Mouse (Mus musculus) forebrain, postnatal 0 days (tissue): ENCODE results near the gene Zfyve16. TPM values are rescaled to one million over a fixed set of nuclear protein-coding genes. Genes with fewer than 3 reads are reported as not detected.

Experiments used
- ATAC-seq: fragments of 200-750 bp; cut with Nextera tagmentation; 2 replicates; pipeline ENCODE4 v1.8.0; 2017; ENCODE audit warnings: mild to moderate bottlenecking, moderate library complexity
- DNase-seq: peaks from one replicate; pipeline ENCODE4 v3.0.0-alpha.2; 2015
- H3K27ac ChIP-seq: fragments of 300-500 bp; sonication (generic); 2 replicates; pipeline ENCODE4 v1.5.1; 2014; ENCODE audit warnings: low read depth, mild to moderate bottlenecking, antibody characterized with exemption, low read length, moderate library complexity, mixed read lengths
- H3K27me3 ChIP-seq: fragments of 300-500 bp; sonication (generic); 2 replicates; pipeline ENCODE4 v1.6.1; 2014; ENCODE audit warnings: mild to moderate bottlenecking, low read length, mixed read lengths; ENCODE audit not compliant: insufficient read depth
- H3K36me3 ChIP-seq: fragments of 300-500 bp; sonication (generic); 2 replicates; pipeline ENCODE4 v1.6.1; 2014; ENCODE audit warnings: mild to moderate bottlenecking, moderate library complexity; ENCODE audit not compliant: insufficient read depth
- H3K4me1 ChIP-seq: fragments of 300-500 bp; sonication (generic); 2 replicates; pipeline ENCODE4 v1.6.1; 2014; ENCODE audit warnings: antibody characterized with exemption; ENCODE audit not compliant: insufficient read depth
- H3K4me2 ChIP-seq: fragments of 300-500 bp; sonication (generic); 2 replicates; pipeline ENCODE4 v1.6.1; 2014; ENCODE audit warnings: low read depth, mild to moderate bottlenecking, moderate library complexity
- H3K4me3 ChIP-seq: fragments of 300-500 bp; sonication (generic); 2 replicates; pipeline ENCODE4 v1.5.1; 2014; ENCODE audit warnings: low read depth, low read length, mixed read lengths
- H3K9ac ChIP-seq: fragments of 300-500 bp; sonication (generic); 2 replicates; pipeline ENCODE4 v1.6.1; 2014; ENCODE audit warnings: mild to moderate bottlenecking
- H3K9me3 ChIP-seq: fragments of 300-500 bp; sonication (generic); 2 replicates; pipeline ENCODE4 v1.6.1; 2016; ENCODE audit warnings: low read length
- CTCF ChIP-seq: sonication (generic); IDR thresholded peaks from 2 replicates; pipeline ENCODE4 v1.5.1; 2016; ENCODE audit warnings: antibody characterized with exemption, control low read depth, low read depth
- WGBS: fragments of 180-500 bp; shearing (Covaris S2); extraction: QIAGEN DNeasy Blood & Tissue Kit; methylation state at CpG from one replicate; pipeline ENCODE4 v1.1.7; 2014; 5-methylcytosine and 5-hydroxymethylcytosine counted together
- polyA plus RNA-seq: library from polyadenylated mRNA; unstranded; fragments of >200 nt; fragmentation: Nextera tagmentation; extraction: Ambion mirVana; gene quantifications from 2 replicates; pipeline ENCODE4 v1.2.1, GENCODE M21; 2015
- total RNA-seq: library from RNA; depleted of rRNA; stranded (reverse); fragments of >200 nt; gene quantifications from 2 replicates; pipeline ENCODE4 v1.2.3, GENCODE M21; 2014; rRNA removed

Gene Zfyve16
- total and polyA plus RNA-seq, 2 experiments from 2014 or later = 4.0 to 23.2 TPM

DNA sequence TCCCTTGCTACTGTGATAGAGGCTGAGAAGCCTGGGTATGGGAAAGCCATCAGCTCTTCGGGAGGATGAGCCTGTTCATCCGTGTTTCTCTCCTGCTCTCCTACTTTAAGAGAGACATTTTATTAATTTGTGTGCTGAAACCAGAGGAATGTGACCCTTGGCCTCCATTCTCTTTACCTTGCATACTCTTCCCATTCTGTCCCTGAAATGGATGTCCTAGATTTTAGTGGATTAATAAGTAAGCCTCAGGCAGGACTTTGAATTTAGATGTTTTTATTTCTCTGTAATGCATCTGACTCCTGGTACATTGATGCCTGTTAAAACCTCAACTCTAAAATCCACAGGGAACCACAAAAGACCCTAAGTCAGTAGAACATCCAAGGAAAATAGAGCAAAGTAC, 61.3 kb downstream of the Zfyve16 start:
- H3K27me3 ChIP-seq = no peaks in the 10 kb centered on the region
- no peak overlapping the region for H3K4me3 ChIP-seq
- no peak for TF ChIP-seq CTCF
- no peaks in the 10 kb centered on the region for H3K9me3 ChIP-seq
- no peak overlapping the region for H3K27ac ChIP-seq
- H3K4me2 ChIP-seq = no peak overlapping the region
- peaks cover 21% of the 10 kb centered on the region for H3K36me3 ChIP-seq
- DNase-seq (no peak), ATAC-seq (no peak)
- WGBS = 89% methylated on average over 2 of the region's 2 CpGs
- H3K4me1 ChIP-seq = no peaks in the 10 kb centered on the region
- no peak overlapping the region for H3K9ac ChIP-seq

DNA sequence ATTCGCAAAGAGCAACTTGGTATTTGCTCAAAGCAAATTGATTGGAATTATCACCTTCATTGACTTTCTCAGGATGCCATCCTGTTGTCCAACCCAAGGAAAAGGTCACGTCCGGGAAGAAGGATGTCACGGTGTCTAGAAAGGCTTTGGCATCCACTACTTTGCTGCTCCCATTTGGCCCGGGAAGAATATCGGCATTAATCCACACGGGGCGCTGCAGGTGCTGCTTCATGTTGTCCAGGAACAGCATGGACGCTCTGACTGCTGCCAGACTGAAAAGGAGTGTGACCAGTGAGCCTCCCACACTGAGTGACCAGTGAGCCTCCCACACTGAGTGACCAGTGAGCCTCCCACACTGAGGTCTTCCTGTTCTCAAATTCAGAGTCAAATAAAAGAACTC, 62.8 kb downstream of the Zfyve16 start:
- Histone ChIP-seq H3K4me2 (no peak overlapping the region), H3K4me3 (no peak overlapping the region), H3K9me3 (no peaks in the 10 kb centered on the region), H3K4me1 (no peaks in the 10 kb centered on the region), H3K27ac (no peak overlapping the region), H3K27me3 (no peaks in the 10 kb centered on the region), H3K9ac (no peak overlapping the region), H3K36me3 (peaks cover 14% of the 10 kb centered on the region)
- ATAC-seq = no peak
- 67% methylated on average over 9 of the region's 9 CpGs for WGBS
- DNase-seq = no peak
- no peak for TF ChIP-seq CTCF

DNA sequence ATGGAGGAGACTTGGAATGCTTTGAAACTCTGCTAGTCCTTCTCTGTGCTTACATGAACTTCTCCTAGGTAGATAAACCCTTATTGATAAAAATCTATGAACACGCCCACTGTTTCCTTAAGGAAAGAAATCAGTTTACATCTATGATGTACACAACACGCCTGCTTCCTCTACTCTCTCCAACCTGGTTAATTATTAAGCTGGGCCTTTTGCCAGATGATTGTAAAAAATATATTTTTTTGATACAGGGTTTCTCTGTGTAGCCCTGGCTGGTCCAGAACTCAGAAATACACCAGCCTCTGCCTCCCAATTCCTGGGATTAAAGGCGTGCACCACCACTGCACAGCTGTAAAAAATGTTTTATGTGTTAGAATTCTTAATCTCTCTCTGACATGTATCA, 66.0 kb downstream of the Zfyve16 start:
- no peak overlapping the region for H3K4me3 ChIP-seq
- ATAC-seq = no peak
- DNase-seq = no peak
- 93% methylated on average over 3 of the region's 3 CpGs for WGBS
- no peaks in the 10 kb centered on the region for H3K27me3 ChIP-seq
- no peak overlapping the region for H3K4me2 ChIP-seq
- H3K9me3 ChIP-seq = no peaks in the 10 kb centered on the region
- H3K27ac ChIP-seq = no peak overlapping the region
- H3K4me1 ChIP-seq = no peaks in the 10 kb centered on the region
- TF ChIP-seq CTCF = no peak
- peaks cover 14% of the 10 kb centered on the region for H3K36me3 ChIP-seq
- H3K9ac ChIP-seq = no peak overlapping the region

DNA sequence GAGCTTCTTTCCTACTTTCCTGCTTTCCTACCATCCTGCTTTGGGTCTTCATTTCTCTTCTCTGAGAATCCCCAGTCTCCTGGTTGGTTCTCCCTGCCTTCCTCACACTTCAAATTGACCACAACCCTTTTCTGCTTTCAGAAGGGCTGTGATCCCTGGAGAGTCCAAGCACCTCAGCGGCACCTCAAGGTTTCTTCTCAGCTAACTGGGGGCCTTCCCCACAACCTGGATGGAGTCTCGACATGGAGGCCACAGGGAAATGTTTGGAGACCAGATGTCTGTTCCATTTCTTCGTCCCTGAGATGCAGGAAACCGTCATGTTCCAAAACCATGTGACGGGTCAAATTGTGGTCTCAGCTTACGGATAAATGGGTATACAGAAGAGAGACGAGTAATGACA, 83.8 kb downstream of the Zfyve16 start:
- H3K9ac ChIP-seq = no peak overlapping the region
- no peak overlapping the region for H3K4me2 ChIP-seq
- no peaks in the 10 kb centered on the region for H3K9me3 ChIP-seq
- DNase-seq = no peak
- H3K36me3 ChIP-seq = no peaks in the 10 kb centered on the region
- TF ChIP-seq CTCF = no peak
- no peaks in the 10 kb centered on the region for H3K4me1 ChIP-seq
- no peak overlapping the region for H3K4me3 ChIP-seq
- no peak for ATAC-seq
- H3K27me3 ChIP-seq = no peaks in the 10 kb centered on the region
- H3K27ac ChIP-seq = no peak overlapping the region
- 96% methylated on average over 7 of the region's 7 CpGs for WGBS

DNA sequence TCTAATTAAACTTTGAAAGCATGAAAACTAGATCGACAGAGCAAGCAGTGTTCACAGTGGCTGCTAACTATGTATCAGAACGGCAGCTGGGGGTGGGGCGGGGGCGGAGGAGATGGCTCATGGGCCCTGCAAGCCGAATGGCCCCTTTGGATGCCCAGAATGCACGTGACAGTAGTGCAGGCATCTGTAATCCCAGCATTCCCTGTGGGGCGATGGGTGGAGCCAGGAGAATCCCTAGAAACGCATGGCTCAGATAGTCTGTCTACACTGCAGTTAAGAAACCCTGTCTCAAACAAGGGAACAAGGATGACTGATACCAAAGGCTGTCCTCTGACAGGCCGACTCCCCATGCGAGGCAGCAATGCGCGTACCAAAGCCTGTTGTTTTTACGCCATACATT, 90.4 kb downstream of the Zfyve16 start:
- Histone ChIP-seq H3K27me3 (no peaks in the 10 kb centered on the region), H3K27ac (no peak overlapping the region), H3K4me1 (no peaks in the 10 kb centered on the region), H3K9ac (no peak overlapping the region), H3K4me2 (no peak overlapping the region), H3K9me3 (no peaks in the 10 kb centered on the region), H3K36me3 (no peaks in the 10 kb centered on the region), H3K4me3 (no peak overlapping the region)
- no peak for TF ChIP-seq CTCF
- ATAC-seq (no peak), DNase-seq (no peak)
- 76% methylated on average over 13 of the region's 13 CpGs for WGBS

DNA sequence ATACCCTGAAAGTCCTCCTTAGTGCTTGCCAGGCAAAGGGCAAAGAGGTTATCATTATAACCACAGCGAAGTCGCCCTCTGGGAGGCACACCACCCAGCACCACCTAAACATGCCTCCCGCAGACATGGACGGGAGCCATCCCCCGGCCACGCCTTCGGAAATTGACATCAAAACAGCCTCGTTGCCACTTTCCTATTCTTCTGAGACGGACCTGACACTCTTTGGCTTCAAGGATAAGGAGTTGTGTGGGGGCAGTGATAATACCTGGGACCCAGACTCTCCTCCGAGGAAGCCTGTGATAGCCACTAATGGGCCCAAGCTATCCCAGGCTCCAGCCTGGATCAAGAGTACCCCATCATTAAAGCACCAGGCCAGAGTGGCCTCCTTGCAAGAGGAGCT, 92.0 kb downstream of the Zfyve16 start:
- DNase-seq = no peak
- H3K4me1 ChIP-seq = no peaks in the 10 kb centered on the region
- H3K27ac ChIP-seq = no peak overlapping the region
- no peaks in the 10 kb centered on the region for H3K27me3 ChIP-seq
- WGBS = 91% methylated on average over 10 of the region's 10 CpGs
- H3K4me2 ChIP-seq = no peak overlapping the region
- no peak for ATAC-seq
- H3K4me3 ChIP-seq = no peak overlapping the region
- H3K9ac ChIP-seq = no peak overlapping the region
- no peaks in the 10 kb centered on the region for H3K36me3 ChIP-seq
- H3K9me3 ChIP-seq = no peaks in the 10 kb centered on the region
- TF ChIP-seq CTCF = no peak

Other genes starting within 250 kb of the Zfyve16 start
- gene Gm20379, start 224.9 kb downstream of the Zfyve16 start, total RNA-seq = not detected in 2 replicates
- 0.25 TPM in 1 of 2 replicates, not detected in the other for gene Gm20379, start 224.9 kb downstream of the Zfyve16 start, polyA plus RNA-seq
- gene Dhfr, start 176.1 kb downstream of the Zfyve16 start, total RNA-seq = 3.1 and 3.3 TPM in 2 replicates
- gene Dhfr, start 176.1 kb downstream of the Zfyve16 start, polyA plus RNA-seq = 2.8 and 3.1 TPM in 2 replicates
- 26.9 and 33.6 TPM in 2 replicates for gene Msh3, start 175.9 kb downstream of the Zfyve16 start, total RNA-seq
- gene Msh3, start 175.9 kb downstream of the Zfyve16 start, polyA plus RNA-seq = 17.2 and 20.3 TPM in 2 replicates
- 2.4 and 3.9 TPM in 2 replicates for gene Ankrd34b, start 105.0 kb downstream of the Zfyve16 start, total RNA-seq
- 1.5 and 2.3 TPM in 2 replicates for gene Ankrd34b, start 105.0 kb downstream of the Zfyve16 start, polyA plus RNA-seq
- gene Fam151b, start 46.9 kb downstream of the Zfyve16 start, total RNA-seq = 7.9 and 9.9 TPM in 2 replicates
- gene Fam151b, start 46.9 kb downstream of the Zfyve16 start, polyA plus RNA-seq = 0.19 TPM in 1 of 2 replicates, not detected in the other
- not detected in 2 replicates for gene Spz1, start 45.3 kb upstream of the Zfyve16 start, total RNA-seq
- not detected in 2 replicates for gene Spz1, start 45.3 kb upstream of the Zfyve16 start, polyA plus RNA-seq
- 31.1 and 41.7 TPM in 2 replicates for gene Serinc5, start 80.2 kb upstream of the Zfyve16 start, total RNA-seq
- gene Serinc5, start 80.2 kb upstream of the Zfyve16 start, polyA plus RNA-seq = 9.0 and 11.5 TPM in 2 replicates